Mouse (Mus musculus) liver, adult 2 months (tissue): Measurements from ENCODE around the gene Cd207. TPM values are rescaled to one million over a fixed set of nuclear protein-coding genes. Genes with fewer than 3 reads are reported as not detected.
"Not testable (repeated sequence)": the region's sequence is repeated elsewhere in the genome, so short reads cannot be mapped to it uniquely, and the experiment has no call there.

Experiments
- DNase-seq: peaks from one replicate; pipeline ENCODE4 v3.0.0-alpha.2; 2011; ENCODE audit warnings: low read depth, low spot score; ENCODE audit errors: extremely low read depth
- H3K27ac ChIP-seq: fragments of 200-500 bp; replicated peaks from 2 replicates; pipeline ENCODE4 v1.5.1; 2012; ENCODE audit warnings: low read depth, mild to moderate bottlenecking, control low read depth, inconsistent platforms, low read length; ENCODE audit not compliant: insufficient read depth
- H3K27me3 ChIP-seq: fragments of 200-500 bp; 2 replicates; pipeline ENCODE4 v1.6.1; 2012; ENCODE audit warnings: mild to moderate bottlenecking, moderate library complexity, low read length, inconsistent platforms; ENCODE audit not compliant: control insufficient read depth, insufficient read depth
- H3K36me3 ChIP-seq: fragments of 200-500 bp; 2 replicates; pipeline ENCODE4 v1.6.1; 2012; ENCODE audit warnings: low read length, inconsistent platforms; ENCODE audit not compliant: control insufficient read depth, insufficient read depth
- H3K4me1 ChIP-seq: fragments of 200-500 bp; 2 replicates; pipeline ENCODE4 v1.6.1; 2011; ENCODE audit warnings: low read length; ENCODE audit not compliant: control insufficient read depth, insufficient read depth
- H3K4me3 ChIP-seq: fragments of 200-500 bp; 2 replicates; pipeline ENCODE4 v1.5.1; 2011; ENCODE audit warnings: low read depth, mild to moderate bottlenecking, control low read depth, low read length, moderate library complexity; ENCODE audit not compliant: insufficient read depth
- H3K79me2 ChIP-seq: fragments of 200-500 bp; 2 replicates; pipeline ENCODE4 v1.6.1; 2012; ENCODE audit warnings: inconsistent platforms, mild to moderate bottlenecking, low read length, moderate library complexity; ENCODE audit not compliant: control insufficient read depth, insufficient read depth
- H3K9ac ChIP-seq: fragments of 200-500 bp; 2 replicates; pipeline ENCODE4 v1.6.1; 2012; ENCODE audit warnings: low read depth, mild to moderate bottlenecking, control low read depth, inconsistent platforms, low read length
- CTCF ChIP-seq: fragments of 200-500 bp; IDR thresholded peaks from 2 replicates; pipeline ENCODE4 v1.5.1; 2011; ENCODE audit warnings: low read depth, low read length, control low read depth
- POLR2A ChIP-seq: fragments of 200-500 bp; IDR thresholded peaks from 2 replicates; pipeline ENCODE4 v1.6.1; 2011; ENCODE audit warnings: low read length, control low read depth; ENCODE audit not compliant: insufficient read depth; ENCODE audit errors: extremely low read depth
- WGBS: fragments of 180-500 bp; shearing (Covaris S2); methylation state at CpG from one replicate; pipeline ENCODE4 v1.1.7; 2018; 5-methylcytosine and 5-hydroxymethylcytosine counted together
- polyA plus RNA-seq: library from polyadenylated mRNA; depleted of rRNA; stranded (reverse); fragments of >200 nt; gene quantifications from 2 replicates; pipeline ENCODE4 v1.2.3, GENCODE M21; 2012
- total RNA-seq: library from RNA; depleted of rRNA; stranded (reverse); fragments of >200 nt; gene quantifications from 2 replicates; pipeline ENCODE4 v1.2.3, GENCODE M21; 2014

Cd207 gene
- total and polyA plus RNA-seq, 2 experiments = 0.93 to 3.7 TPM

DNA sequence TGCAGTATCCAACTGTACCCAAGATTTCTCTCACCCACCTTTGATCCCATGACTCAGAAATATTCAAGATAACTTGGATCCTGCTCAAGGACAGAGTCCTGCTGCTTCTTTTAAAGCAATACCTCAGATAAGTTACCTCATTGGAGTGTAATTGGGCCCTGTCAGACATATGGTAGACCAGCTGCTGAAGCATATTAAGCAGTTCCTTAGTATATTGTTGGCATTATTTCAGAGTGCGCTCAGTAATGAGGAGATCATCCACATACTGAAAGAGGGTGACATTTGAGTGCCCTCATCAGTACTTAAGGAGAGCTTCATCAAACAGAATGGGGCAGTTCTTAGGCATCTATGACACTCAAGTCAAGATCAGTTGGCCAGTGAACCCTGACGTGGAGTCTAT is 12.6 kb downstream of the Cd207 start:
- peaks cover 6% of the 10 kb centered on the region; the same call in 1 of the 2 replicates for H3K27me3 ChIP-seq
- no peak overlapping the region for H3K9ac ChIP-seq
- 87% methylated on average over 2 of the region's 2 CpGs for whole genome bisulfite sequencing
- H3K4me1 ChIP-seq = no peaks in the 10 kb centered on the region
- no peak for TF ChIP-seq POLR2A
- no peak for TF ChIP-seq CTCF
- no peak overlapping the region for H3K27ac ChIP-seq
- DNase-seq = no peak
- H3K79me2 ChIP-seq = no peaks in the 10 kb centered on the region
- no peak overlapping the region for H3K4me3 ChIP-seq
- no peaks in the 10 kb centered on the region for H3K36me3 ChIP-seq

DNA sequence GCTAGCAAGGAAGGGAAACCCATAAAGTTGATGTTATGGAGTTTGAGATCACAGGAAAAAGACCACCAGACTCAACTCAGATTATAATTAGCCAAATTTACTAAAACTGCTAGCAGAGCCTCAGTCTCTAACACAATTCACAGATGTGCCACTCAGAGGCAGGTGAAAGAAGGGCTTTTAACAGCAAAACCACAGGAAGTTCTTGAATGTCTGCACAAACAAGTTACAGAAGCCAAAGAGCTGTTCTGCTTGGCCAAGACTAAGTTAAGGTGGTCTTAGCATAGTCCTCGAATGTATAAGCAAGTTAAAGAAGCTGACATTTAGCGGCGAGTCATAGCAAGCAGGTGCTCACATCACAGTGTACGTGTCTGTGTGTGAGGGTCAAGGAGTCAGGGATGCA is 16.8 kb downstream of the Cd207 start:
- TF ChIP-seq CTCF = no peak
- no peak for TF ChIP-seq POLR2A
- Histone ChIP-seq H3K27me3 (peaks cover 6% of the 10 kb centered on the region; the same call in 1 of the 2 replicates), H3K27ac (no peak overlapping the region), H3K4me1 (no peaks in the 10 kb centered on the region), H3K4me3 (no peak overlapping the region), H3K9ac (no peak overlapping the region), H3K36me3 (no peaks in the 10 kb centered on the region), H3K79me2 (no peaks in the 10 kb centered on the region)
- no peak for DNase-seq
- WGBS = 70% methylated on average over 4 of the region's 4 CpGs

DNA sequence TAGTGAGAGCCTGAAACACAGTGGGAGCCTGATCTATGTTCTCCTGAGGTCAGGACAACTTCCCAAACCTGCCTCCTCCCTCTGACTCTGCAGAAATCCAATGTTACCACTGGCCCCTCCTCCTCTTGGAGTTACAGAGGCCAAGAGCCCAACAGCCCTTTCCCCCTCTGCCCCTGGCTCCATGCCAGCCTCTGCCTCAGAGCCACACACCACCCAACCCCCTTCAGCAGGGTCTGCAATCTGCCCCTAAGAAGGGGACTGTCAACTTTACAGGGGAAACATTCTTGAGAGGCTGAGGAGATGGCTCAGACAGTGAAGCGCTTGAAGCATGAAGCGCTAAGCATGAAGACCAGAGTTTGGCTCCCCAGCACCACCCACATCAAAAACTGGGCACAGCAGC is 21.6 kb downstream of the Cd207 start, which contains the start of gene Clec4f:
Gene Clec4f (minus strand): TSS at position 101 of the 400 bp plus-strand sequence.
- peaks cover 6% of the 10 kb centered on the region; the same call in 1 of the 2 replicates for H3K27me3 ChIP-seq
- H3K27ac ChIP-seq = peak within 1 kb of the TSS; percentile 37
- no peak for TF ChIP-seq POLR2A
- no peak for TF ChIP-seq CTCF
- WGBS = 95% methylated on average over 2 of the region's 2 CpGs
- H3K9ac ChIP-seq = peak within 1 kb of the TSS; percentile 67
- peak; percentile 23 for DNase-seq
- H3K4me3 ChIP-seq = peak within 1 kb of the TSS; percentile 18
- H3K4me1 ChIP-seq = no peaks in the 10 kb centered on the region
- H3K79me2 ChIP-seq = no peaks in the 10 kb centered on the region
- no peaks in the 10 kb centered on the region for H3K36me3 ChIP-seq

DNA sequence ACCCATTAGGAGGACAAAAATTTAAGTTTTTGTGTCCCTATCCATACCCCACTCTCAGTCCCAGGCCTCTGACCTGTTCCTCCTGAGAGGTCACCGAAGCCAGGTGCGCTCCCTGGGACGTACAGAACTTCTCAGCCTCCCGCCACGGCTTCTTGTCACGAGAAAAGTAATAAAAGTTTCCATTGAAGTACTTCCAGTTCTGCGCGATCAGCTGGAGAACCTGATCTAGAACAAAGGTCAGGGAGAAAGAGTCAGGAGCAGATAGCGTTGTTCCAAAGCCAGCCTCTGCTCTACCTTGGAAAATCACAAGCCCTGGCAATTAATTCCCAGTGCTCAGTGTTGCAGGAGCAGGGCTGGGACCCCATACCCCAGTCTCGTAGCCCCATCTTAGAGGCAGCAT is 30.9 kb downstream of the Cd207 start:
- H3K9ac ChIP-seq = no peak overlapping the region; the same call in 1 of the 2 replicates
- 83% methylated on average over 10 of the region's 10 CpGs for WGBS
- TF ChIP-seq POLR2A (no peak), CTCF (no peak)

DNA sequence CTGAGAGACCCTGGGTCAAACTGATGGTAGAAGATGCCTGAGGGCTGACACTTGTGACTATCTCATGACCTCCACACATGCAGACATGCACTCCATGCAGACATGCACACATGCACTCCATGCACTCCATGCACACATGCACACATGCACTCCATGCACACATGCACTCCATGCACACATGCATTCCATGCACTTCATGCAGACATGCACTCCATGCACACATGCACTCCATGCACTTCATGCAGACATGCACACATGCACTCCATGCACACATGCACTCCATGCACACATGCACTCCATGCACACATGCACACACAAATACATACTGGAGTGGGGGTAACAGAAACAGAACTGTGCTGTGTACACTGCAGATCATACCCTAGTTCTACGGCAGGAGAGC is 42.3 kb downstream of the Cd207 start:
- no peak for TF ChIP-seq CTCF
- TF ChIP-seq POLR2A = no peak
- Histone ChIP-seq H3K27ac (peak overlapping the region; percentile 47), H3K36me3 (no peaks in the 10 kb centered on the region), H3K4me3 (no peak overlapping the region), H3K4me1 (no peaks in the 10 kb centered on the region), H3K79me2 (no peaks in the 10 kb centered on the region), H3K9ac (no peak overlapping the region), H3K27me3 (no peaks in the 10 kb centered on the region)
- 87% methylated on average over 1 of the region's 1 CpGs for WGBS
- DNase-seq = no peak

More for the DNA sequence above, 30.9 kb downstream of the Cd207 start:
- Histone ChIP-seq H3K4me1 (no peaks in the 10 kb centered on the region), H3K79me2 (no peaks in the 10 kb centered on the region), H3K36me3 (no peaks in the 10 kb centered on the region), H3K27me3 (no peaks in the 10 kb centered on the region), H3K27ac (peak overlapping the region; percentile 36; the same call in 1 of the 2 replicates), H3K4me3 (no peak overlapping the region)
- no peak for DNase-seq

DNA sequence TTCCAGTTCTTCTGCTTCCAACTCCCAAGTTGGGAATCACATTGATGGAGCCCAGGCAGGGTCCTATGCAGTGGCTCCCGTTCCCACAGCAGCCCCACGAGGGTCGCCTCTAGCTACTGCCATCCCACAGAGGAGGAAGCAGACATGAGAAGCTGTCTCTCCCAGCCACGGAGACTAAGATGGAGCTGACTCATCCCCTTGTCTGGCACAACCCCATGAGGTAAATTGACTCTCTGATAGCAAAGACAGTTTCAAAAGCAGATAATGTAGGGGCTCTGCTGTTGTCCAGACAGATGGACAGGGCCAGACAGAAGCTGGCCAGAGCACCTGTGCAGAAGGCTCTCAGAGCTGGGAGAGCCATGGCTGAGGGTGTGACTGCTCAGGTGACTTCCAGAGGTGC is 43.0 kb downstream of the Cd207 start:
- not testable (repeated sequence) for H3K27me3 ChIP-seq, H3K4me3 ChIP-seq, DNase-seq, H3K79me2 ChIP-seq, H3K4me1 ChIP-seq, H3K9ac ChIP-seq, H3K36me3 ChIP-seq
- WGBS = 43% methylated on average over 4 of the region's 4 CpGs
- H3K27ac ChIP-seq = peak overlapping the region; percentile 27; the same call in 1 of the 2 replicates

DNA sequence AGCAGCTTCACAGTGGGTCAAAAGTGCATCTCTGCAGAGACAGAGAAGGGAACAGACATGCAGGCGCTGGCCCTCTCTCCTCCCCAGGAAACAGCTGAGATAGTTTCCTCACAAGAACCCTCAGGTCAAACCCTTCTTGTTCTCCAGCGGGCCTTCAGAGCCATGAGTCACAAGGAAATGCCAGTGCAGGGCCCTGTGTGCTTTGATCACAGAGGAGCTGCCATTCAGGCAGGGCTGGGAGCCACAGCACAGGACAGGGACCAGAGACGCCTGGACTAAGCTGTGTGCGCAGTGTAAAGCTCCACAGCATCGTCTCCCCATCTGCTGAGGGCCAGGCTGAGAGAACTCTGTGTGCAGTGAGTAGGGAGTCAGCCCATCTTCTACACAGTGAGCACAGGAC is 43.6 kb downstream of the Cd207 start:
- not testable (repeated sequence) for H3K79me2 ChIP-seq, H3K9ac ChIP-seq, H3K27ac ChIP-seq, H3K4me1 ChIP-seq, H3K4me3 ChIP-seq, H3K27me3 ChIP-seq, H3K36me3 ChIP-seq
- WGBS = 50% methylated on average over 5 of the region's 5 CpGs
- peak; percentile 29 for DNase-seq
